Mouse (Mus musculus) MEL (cell line): ENCODE measurements around the gene Rnf208. TPM values are rescaled to one million over a fixed set of nuclear protein-coding genes. Genes with fewer than 3 reads are reported as not detected.

Source experiments
- DNase-seq: peaks from one replicate; pipeline ENCODE4 v3.0.0; 2011; ENCODE audit warnings: low read depth, low spot score
- H3K27ac ChIP-seq: 2 replicates; pipeline ENCODE4 v1.5.1; 2012; ENCODE audit warnings: low read depth, mild to moderate bottlenecking, control low read depth, low read length, moderate library complexity; ENCODE audit not compliant: control insufficient read depth
- H3K27me3 ChIP-seq, 2 experiments: fragments of 150-350 bp in 1 of 2; sonication (generic) in 1 of 2; 2 replicates each; pipeline ENCODE4 v1.6.1; 2012; ENCODE audit warnings: low read length in 2 of 2, mild to moderate bottlenecking in 2 of 2, improper control_type of control experiment in 1 of 2, moderate library complexity in 1 of 2; ENCODE audit not compliant: insufficient read depth in 2 of 2, control insufficient read depth in 1 of 2
- H3K36me3 ChIP-seq, 2 experiments: 2 replicates each; pipeline ENCODE4 v1.6.1; 2012 to 2014; ENCODE audit warnings: low read length in 2 of 2, improper control_type of control experiment in 1 of 2, inconsistent platforms in 1 of 2, mild to moderate bottlenecking in 1 of 2; ENCODE audit not compliant: insufficient read depth in 2 of 2, control insufficient read depth in 1 of 2
- H3K4me1 ChIP-seq, 2 experiments: fragments of 150-350 bp in 1 of 2; sonication (generic) in 1 of 2; 2 replicates each; pipeline ENCODE4 v1.6.1; 2012; ENCODE audit warnings: low read length in 2 of 2, improper control_type of control experiment in 1 of 2, mild to moderate bottlenecking in 1 of 2; ENCODE audit not compliant: insufficient read depth in 2 of 2, control insufficient read depth in 1 of 2
- H3K4me3 ChIP-seq, 2 experiments: fragments of 150-350 bp in 1 of 2; sonication (generic) in 1 of 2; 2 replicates each; pipeline ENCODE4 v1.5.1; 2012; ENCODE audit warnings: low read depth in 2 of 2, low read length in 2 of 2, mild to moderate bottlenecking in 2 of 2, moderate library complexity in 2 of 2, control low read depth in 1 of 2, improper control_type of control experiment in 1 of 2; ENCODE audit not compliant: control insufficient read depth in 1 of 2, insufficient read depth in 1 of 2
- H3K79me2 ChIP-seq: 2 replicates; pipeline ENCODE4 v1.6.1; 2012; ENCODE audit warnings: mild to moderate bottlenecking, low read length, moderate library complexity; ENCODE audit not compliant: control insufficient read depth, poor library complexity, insufficient read depth
- H3K9ac ChIP-seq: 2 replicates; pipeline ENCODE4 v1.6.1; 2012; ENCODE audit warnings: low read depth, mild to moderate bottlenecking, control low read depth, low read length, moderate library complexity; ENCODE audit not compliant: control insufficient read depth, poor library complexity, severe bottlenecking
- H3K9me3 ChIP-seq: fragments of 150-350 bp; sonication (generic); replicated peaks from 2 replicates; pipeline ENCODE4 v1.6.1; 2012; ENCODE audit warnings: mild to moderate bottlenecking, low read length, improper control_type of control experiment, moderate library complexity; ENCODE audit not compliant: insufficient read depth
- BHLHE40 ChIP-seq: IDR thresholded peaks from 2 replicates; pipeline ENCODE4 v1.6.1; 2012; ENCODE audit warnings: low read depth, mild to moderate bottlenecking, inconsistent platforms, low read length, improper control_type of control experiment, borderline replicate concordance
- CTCF ChIP-seq, 3 experiments: IDR thresholded peaks in 2 of 3; conservative IDR thresholded peaks in 1 of 3; 2 replicates each; pipeline ENCODE4 v1.5.1; 2011 to 2012; ENCODE audit warnings: low read length in 3 of 3, low read depth in 2 of 3, mild to moderate bottlenecking in 2 of 3, improper control_type of control experiment in 1 of 3, inconsistent platforms in 1 of 3, mixed read lengths in 1 of 3, moderate library complexity in 1 of 3; ENCODE audit not compliant: control insufficient read depth in 1 of 3, insufficient read depth in 1 of 3, poor library complexity in 1 of 3, severe bottlenecking in 1 of 3
- ELF1 ChIP-seq: IDR thresholded peaks from 2 replicates; pipeline ENCODE4 v1.6.1; 2014; ENCODE audit warnings: low read depth, mild to moderate bottlenecking, inconsistent platforms, low read length, improper control_type of control experiment, moderate library complexity
- EP300 ChIP-seq, 2 experiments: IDR thresholded peaks; 2 replicates each; pipeline ENCODE4 v1.6.1; 2011; ENCODE audit warnings: improper control_type of control experiment in 2 of 2, low read length in 2 of 2, low read depth in 1 of 2, mild to moderate bottlenecking in 1 of 2
- ETS1 ChIP-seq: IDR thresholded peaks from 2 replicates; pipeline ENCODE4 v1.6.1; 2012; ENCODE audit warnings: low read depth, mild to moderate bottlenecking, inconsistent platforms, low read length, improper control_type of control experiment, moderate library complexity
- HCFC1 ChIP-seq: IDR thresholded peaks from 2 replicates; pipeline ENCODE4 v1.6.1; 2012; ENCODE audit warnings: low read depth, mild to moderate bottlenecking, inconsistent platforms, low read length, improper control_type of control experiment, moderate library complexity
- MAZ ChIP-seq: IDR thresholded peaks from 2 replicates; pipeline ENCODE4 v1.6.1; 2012; ENCODE audit warnings: low read depth, mild to moderate bottlenecking, inconsistent platforms, low read length, improper control_type of control experiment
- MEF2A ChIP-seq: IDR thresholded peaks from 2 replicates; pipeline ENCODE4 v1.6.1; 2014; ENCODE audit warnings: low read depth, mild to moderate bottlenecking, inconsistent platforms, low read length, improper control_type of control experiment; ENCODE audit not compliant: poor library complexity, insufficient replicate concordance, severe bottlenecking; ENCODE audit errors: extremely low read depth
- NRF1 ChIP-seq: IDR thresholded peaks from 2 replicates; pipeline ENCODE4 v1.6.1; 2014; ENCODE audit warnings: low read depth, mild to moderate bottlenecking, inconsistent platforms, low read length, improper control_type of control experiment, moderate library complexity; ENCODE audit not compliant: poor library complexity, insufficient read depth, severe bottlenecking
- POLR2AphosphoS2 ChIP-seq: IDR thresholded peaks from 2 replicates; pipeline ENCODE4 v1.6.1; 2011; ENCODE audit warnings: low read length, improper control_type of control experiment
- RAD21 ChIP-seq: IDR thresholded peaks from 2 replicates; pipeline ENCODE4 v1.6.1; 2011; ENCODE audit warnings: mild to moderate bottlenecking, low read depth, low read length, improper control_type of control experiment
- SMC3 ChIP-seq: IDR thresholded peaks from 2 replicates; pipeline ENCODE4 v1.6.1; 2011; ENCODE audit warnings: low read depth, low read length, improper control_type of control experiment
- TBP ChIP-seq: IDR thresholded peaks from 2 replicates; pipeline ENCODE4 v1.8.0; 2011; ENCODE audit warnings: low read depth, low read length, improper control_type of control experiment
- TCF12 ChIP-seq: IDR thresholded peaks from 2 replicates; pipeline ENCODE4 v1.6.1; 2014; ENCODE audit warnings: low read depth, mild to moderate bottlenecking, inconsistent platforms, low read length, improper control_type of control experiment, moderate library complexity
- USF2 ChIP-seq, 2 experiments: IDR thresholded peaks; 2 replicates each; pipeline ENCODE4 v1.6.1; 2011 to 2012; ENCODE audit warnings: improper control_type of control experiment in 2 of 2, low read length in 2 of 2, borderline replicate concordance in 1 of 2, inconsistent platforms in 1 of 2, low read depth in 1 of 2, mild to moderate bottlenecking in 1 of 2; ENCODE audit not compliant: insufficient read depth in 1 of 2
- ZKSCAN1 ChIP-seq: IDR thresholded peaks from 2 replicates; pipeline ENCODE4 v1.6.1; 2012; ENCODE audit warnings: low read depth, mild to moderate bottlenecking, inconsistent platforms, low read length, improper control_type of control experiment, moderate library complexity
- ZMIZ1 ChIP-seq: IDR thresholded peaks from 2 replicates; pipeline ENCODE4 v1.6.1; 2012; ENCODE audit warnings: low read depth, mild to moderate bottlenecking, inconsistent platforms, low read length, improper control_type of control experiment, moderate library complexity
- ZNF384 ChIP-seq: IDR thresholded peaks from 2 replicates; pipeline ENCODE4 v1.6.1; 2012; ENCODE audit warnings: low read depth, mild to moderate bottlenecking, inconsistent platforms, low read length, improper control_type of control experiment
- polyA plus RNA-seq, 2 experiments: library from polyadenylated mRNA; stranded (reverse) in 1 of 2; unstranded in 1 of 2; fragments of >175 nt in 1 of 2; fragments of >200 nt in 1 of 2; gene quantifications; 2 replicates each; pipeline versions ENCODE4 v1.2.1 to v1.2.4; 2012; ENCODE audit warnings: low replicate concordance in 2 of 2, low read depth in 1 of 2; ENCODE audit not compliant: insufficient read length in 2 of 2, insufficient read depth in 1 of 2, missing spikeins in 1 of 2
- total RNA-seq: library from RNA; depleted of rRNA; stranded (reverse); fragments of 300-350 nt; gene quantifications from 2 replicates; pipeline ENCODE4 v1.2.3, GENCODE M21; 2012

The Rnf208 gene
- total and polyA plus RNA-seq, 3 experiments = 6.0 to 21.8 TPM; not detected in 1

DNA sequence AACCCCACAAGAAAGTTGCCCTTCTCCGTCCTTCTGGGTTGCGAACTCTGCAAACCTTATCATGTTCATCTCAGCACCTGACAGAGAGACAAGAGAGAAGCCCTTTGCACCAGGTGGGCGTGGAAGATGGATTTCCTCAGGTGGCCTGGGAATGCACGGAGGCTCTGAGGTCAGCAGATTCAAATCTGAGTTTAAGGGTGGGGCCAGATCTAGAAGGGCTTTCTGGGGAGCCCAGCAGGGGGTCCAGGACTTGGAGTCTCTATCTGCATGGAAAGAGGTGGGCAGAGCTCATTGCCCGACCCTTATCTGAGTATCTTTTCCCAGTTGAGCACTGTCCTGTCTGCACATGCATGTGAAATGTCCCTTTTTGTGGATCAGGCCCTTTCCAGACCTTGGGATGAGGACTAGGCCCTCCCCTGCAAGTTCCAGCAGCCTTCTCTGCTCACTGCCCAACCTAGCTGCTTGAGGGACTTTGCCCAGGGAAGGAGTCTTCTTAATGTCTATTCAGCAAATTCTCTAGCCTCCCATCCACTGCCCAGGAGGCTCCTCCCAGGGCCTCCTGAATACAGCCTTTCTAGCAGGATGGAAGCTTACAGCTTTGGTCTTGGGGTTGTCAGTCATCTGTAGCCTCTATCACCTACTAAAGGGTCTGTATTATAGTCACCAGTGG is 7.4 kb upstream of the Rnf208 start:
- peaks cover 0 to 6% of the 10 kb centered on the region in 2 experiments; a peak in 2 of 4 replicates for H3K36me3 ChIP-seq
- H3K9me3 ChIP-seq = no peaks in the 10 kb centered on the region
- H3K4me3 ChIP-seq = no peak overlapping the region
- H3K27ac ChIP-seq = no peak overlapping the region
- no peaks in the 10 kb centered on the region for H3K79me2 ChIP-seq
- TF ChIP-seq TBP (no peak), HCFC1 (no peak), ZNF384 (no peak), ELF1 (no peak), USF2 (IDR thresholded peaks at IDR 0.05; ENCODE audit: borderline replicate concordance in 1 of 2, insufficient read depth in 1 of 2, low read depth in 1 of 2, low read length in 2 of 2) (no peak), EP300 (IDR thresholded peaks at IDR 0.05; ENCODE audit: low read depth in 1 of 2, low read length in 2 of 2) (no peak), POLR2AphosphoS2 (no peak), MEF2A (no peak), BHLHE40 (no peak), CTCF (IDR thresholded peaks at IDR 0.05 in 2 of 3, conservative IDR thresholded peaks at IDR 0.05 in 1 of 3; ENCODE audit: control insufficient read depth in 1 of 3, insufficient read depth in 1 of 3, low read depth in 2 of 3, low read length in 3 of 3, poor library complexity in 1 of 3, severe bottlenecking in 1 of 3) (no peak), SMC3 (no peak), ETS1 (no peak), NRF1 (no peak), ZKSCAN1 (no peak), TCF12 (no peak), RAD21 (no peak)
- H3K27me3 ChIP-seq = no peaks in the 10 kb centered on the region
- peaks cover 6 to 26% of the 10 kb centered on the region in 2 experiments for H3K4me1 ChIP-seq
- no peak overlapping the region for H3K9ac ChIP-seq
- no peak for DNase-seq

DNA sequence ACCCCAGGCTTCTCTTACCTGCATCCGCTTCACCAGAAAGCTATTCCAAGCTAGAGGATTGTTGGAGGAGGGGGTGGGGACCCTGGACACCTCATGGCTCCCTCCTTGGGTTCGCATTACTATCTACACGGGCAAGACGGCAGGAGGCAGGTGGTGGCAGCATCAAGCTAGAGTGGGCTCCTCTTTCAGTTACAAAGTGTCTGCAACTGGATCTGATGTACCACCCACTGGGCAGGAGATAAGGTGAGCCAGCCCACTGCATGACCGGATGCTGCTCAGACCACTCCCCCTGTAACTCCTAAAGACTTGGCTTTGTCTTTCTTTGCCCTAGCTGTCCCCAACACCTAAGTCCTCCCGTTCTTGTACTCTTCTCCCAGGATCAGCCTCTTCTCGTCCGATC is 5.4 kb upstream of the Rnf208 start, which contains the start of gene Rnf224:
Gene Rnf224, minus strand, starts transcription at position 174 of the 400 bp plus-strand sequence.
- Histone ChIP-seq H3K36me3 (peaks cover 0 to 6% of the 10 kb centered on the region in 2 experiments; a peak in 2 of 4 replicates), H3K9ac (no peak within 1 kb of the TSS), H3K79me2 (no peaks in the 10 kb centered on the region; the same call in 1 of the 2 replicates), H3K9me3 (no peaks in the 10 kb centered on the region), H3K4me1 (peaks cover 6 to 33% of the 10 kb centered on the region in 2 experiments), H3K27ac (no peak within 1 kb of the TSS), H3K4me3 (no peak within 1 kb of the TSS), H3K27me3 (no peaks in the 10 kb centered on the region)
- TF ChIP-seq ZMIZ1 = no peak
- no peak for TF ChIP-seq MAZ
- TF ChIP-seq MEF2A = no peak
- no peak for DNase-seq
